Mouse (Mus musculus) forebrain, embryonic 12.5 days (tissue): ENCODE data around the gene Gmppb. TPM values are rescaled to one million over a fixed set of nuclear protein-coding genes. Genes with fewer than 3 reads are reported as not detected.
A peak's percentile ranks its signal among the peaks of the same experiment; 100 is the strongest.
"Not testable (repeated sequence)": the region's sequence is repeated elsewhere in the genome, so short reads cannot be mapped to it uniquely, and the experiment has no call there.

ENCODE experiments used
- ATAC-seq: fragments of 200-750 bp; cut with Nextera tagmentation; 2 replicates; pipeline ENCODE4 v1.8.0; 2017; ENCODE audit warnings: moderate TSS enrichment; ENCODE audit not compliant: low FRiP score
- H3K27ac ChIP-seq: fragments of 300-500 bp; sonication (generic); 2 replicates; pipeline ENCODE4 v1.5.1; 2016; ENCODE audit warnings: mild to moderate bottlenecking
- H3K27me3 ChIP-seq: fragments of 300-500 bp; sonication (generic); 2 replicates; pipeline ENCODE4 v1.6.1; 2016; ENCODE audit warnings: mild to moderate bottlenecking
- H3K36me3 ChIP-seq: fragments of 300-500 bp; sonication (generic); replicated peaks from 2 replicates; pipeline ENCODE4 v1.6.1; 2016; ENCODE audit warnings: mild to moderate bottlenecking
- H3K4me1 ChIP-seq: fragments of 300-500 bp; sonication (generic); 2 replicates; pipeline ENCODE4 v1.6.1; 2016
- H3K4me2 ChIP-seq: fragments of 300-500 bp; sonication (generic); 2 replicates; pipeline ENCODE4 v1.6.1; 2016; ENCODE audit warnings: mild to moderate bottlenecking, moderate library complexity
- H3K4me3 ChIP-seq: fragments of 300-500 bp; sonication (generic); replicated peaks from 2 replicates; pipeline ENCODE4 v1.5.1; 2016; ENCODE audit warnings: mild to moderate bottlenecking
- H3K9ac ChIP-seq: fragments of 300-500 bp; sonication (generic); 2 replicates; pipeline ENCODE4 v1.6.1; 2016; ENCODE audit warnings: mild to moderate bottlenecking
- H3K9me3 ChIP-seq: fragments of 300-500 bp; sonication (generic); 2 replicates; pipeline ENCODE4 v1.6.1; 2016
- WGBS: fragments of 180-500 bp; shearing (Covaris S2); methylation state at CpG from one replicate; pipeline ENCODE4 v1.1.7; 2016; 5-methylcytosine and 5-hydroxymethylcytosine counted together
- polyA plus RNA-seq: library from polyadenylated mRNA; unstranded; fragments of >200 nt; fragmentation: Nextera tagmentation; extraction: Ambion mirVana; gene quantifications from 2 replicates; pipeline ENCODE4 v1.2.1, GENCODE M21; 2016

The Gmppb gene
- 18.2 and 19.3 TPM in 2 replicates for polyA plus RNA-seq

DNA sequence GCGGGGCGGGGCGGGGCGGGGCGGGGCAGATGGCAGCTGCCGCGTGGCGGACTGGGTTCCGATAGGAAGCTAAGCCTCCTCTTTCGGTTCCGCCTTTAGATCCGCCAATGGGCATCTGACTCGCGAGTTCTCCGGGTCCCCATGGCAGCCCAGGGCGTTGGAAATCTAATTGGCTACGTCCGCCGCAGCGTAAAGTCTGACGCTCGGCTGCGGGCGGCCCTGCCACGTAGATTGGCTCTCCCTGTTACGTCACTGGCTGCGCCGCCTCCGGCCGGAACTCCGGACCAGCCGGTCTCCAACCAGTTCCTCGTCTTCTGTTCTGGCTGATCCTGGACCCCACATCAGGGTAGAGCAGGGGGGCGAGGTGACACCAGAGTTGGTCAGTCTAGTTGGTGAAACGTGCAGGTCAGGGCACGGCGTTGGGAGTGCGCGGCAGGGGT lies at the start of gene Gmppb:
Gene Gmppb, plus strand, starts transcription at position 227 of the 440 bp plus-strand sequence.
- Histone ChIP-seq H3K4me2 (peak within 1 kb of the TSS; percentile 91), H3K9me3 (no peaks in the 10 kb centered on the region), H3K4me3 (peak within 1 kb of the TSS; percentile 64), H3K36me3 (peaks cover 62% of the 10 kb centered on the region), H3K4me1 (peaks cover 35% of the 10 kb centered on the region), H3K27ac (peak within 1 kb of the TSS; percentile 43; the same call in 1 of the 2 replicates), H3K27me3 (no peaks in the 10 kb centered on the region), H3K9ac (peak within 1 kb of the TSS; percentile 64)
- peak; percentile 94 for ATAC-seq
- WGBS: under 1% methylated on average over 35 of the region's 39 CpGs

DNA sequence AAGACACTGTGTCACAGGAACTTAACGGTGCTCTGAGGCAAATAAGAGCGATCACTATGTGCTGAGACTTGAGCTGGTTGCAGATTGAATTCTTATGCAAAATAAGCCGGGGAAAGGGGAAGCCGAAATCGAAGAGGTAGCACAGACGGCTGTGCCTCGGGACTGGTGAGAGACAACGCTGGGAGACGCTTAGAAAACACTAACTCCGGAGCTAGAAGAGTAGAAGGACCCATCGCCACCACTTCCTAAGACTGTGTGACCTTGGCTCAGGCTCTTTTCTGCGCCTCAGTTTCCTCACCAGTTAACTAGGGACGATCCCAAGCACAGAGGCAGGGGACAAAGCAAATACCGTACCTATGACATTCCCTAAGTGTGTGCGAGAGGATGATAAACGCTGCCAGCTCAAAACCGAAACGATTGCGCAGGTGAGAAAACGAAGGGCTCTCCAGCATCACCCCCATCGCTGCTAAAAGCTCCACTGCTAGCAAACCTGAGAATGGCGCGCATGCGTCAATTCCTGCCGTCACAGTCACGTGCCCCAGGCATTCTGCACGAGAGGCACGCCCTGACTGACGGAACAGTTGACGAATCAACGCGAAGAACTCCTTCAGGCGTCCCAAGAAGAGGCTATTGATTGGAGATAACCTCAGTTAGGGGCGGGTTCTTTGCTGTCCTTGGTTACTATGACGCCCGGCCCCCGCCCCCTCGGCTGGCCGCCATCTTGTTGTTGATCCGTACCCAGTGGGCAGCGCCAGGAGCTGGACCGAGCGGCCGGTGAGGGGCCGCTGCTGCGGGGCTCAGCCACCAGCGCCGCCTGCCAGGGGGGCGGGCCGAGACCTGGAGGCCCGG lies 46.9 kb upstream of the Gmppb start, which contains the start of gene Ip6k1:
Gene Ip6k1, plus strand, starts transcription at position 580 of the 849 bp plus-strand sequence.
- Histone ChIP-seq H3K9me3 (no peaks in the 10 kb centered on the region), H3K36me3 (no peaks in the 10 kb centered on the region), H3K4me1 (peaks cover 31% of the 10 kb centered on the region), H3K27ac (peak within 1 kb of the TSS; percentile 95), H3K27me3 (0 out of 2 replicates have a peak, but pooled peaks cover 4% of the 10 kb centered on the region), H3K4me3 (peak within 1 kb of the TSS; percentile 99), H3K4me2 (peak within 1 kb of the TSS; percentile 82), H3K9ac (peak within 1 kb of the TSS; percentile 93)
- peak; percentile 100 for ATAC-seq
- under 1% methylated on average over 51 of the region's 51 CpGs for WGBS

DNA sequence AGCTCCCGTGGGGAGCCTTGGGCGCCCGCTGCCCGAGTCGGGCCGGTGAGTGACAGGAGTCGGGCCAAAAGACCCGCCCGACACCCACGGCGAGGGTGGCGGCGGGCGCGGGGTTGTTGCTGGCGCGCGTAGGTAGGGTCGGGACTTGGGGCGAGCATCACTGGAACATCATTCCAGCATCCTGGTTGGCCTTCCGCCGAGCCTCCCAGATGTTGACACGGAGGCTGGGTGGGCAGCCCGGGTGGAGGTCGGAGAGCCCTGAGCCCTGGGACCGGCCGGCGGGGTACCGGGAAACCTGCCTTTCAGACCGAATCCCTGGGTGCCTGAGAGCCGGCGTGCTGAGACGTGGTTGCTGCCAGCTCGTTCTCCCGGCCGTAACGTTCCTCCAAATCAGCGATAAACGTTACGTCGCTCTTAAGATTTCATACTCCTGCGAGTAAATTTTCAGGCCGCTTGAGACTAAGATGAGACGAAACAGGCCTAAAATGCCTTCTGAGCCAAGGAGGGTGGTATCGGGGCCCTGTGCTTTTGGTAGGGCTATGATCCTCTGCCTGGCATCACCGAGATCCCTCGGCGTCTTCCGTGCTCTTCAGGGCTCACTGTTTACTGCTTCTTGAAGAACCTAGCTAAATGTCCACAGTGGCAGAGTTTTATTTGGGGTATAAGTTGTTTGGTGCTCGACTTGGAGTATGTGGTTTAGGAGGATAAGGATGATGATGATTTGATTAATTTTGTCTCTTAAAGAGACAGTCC lies 46.1 kb upstream of the Gmppb start:
- peak overlapping the region; percentile 95 for H3K27ac ChIP-seq
- H3K27me3 ChIP-seq: 0 out of 2 replicates have a peak, but pooled peaks cover 4% of the 10 kb centered on the region
- no peak; the same call in 1 of the 2 replicates for ATAC-seq
- H3K9me3 ChIP-seq: no peaks in the 10 kb centered on the region
- WGBS: under 1% methylated on average over 50 of the region's 50 CpGs
- H3K9ac ChIP-seq: peak overlapping the region; percentile 93
- H3K4me3 ChIP-seq: peak overlapping the region; percentile 99
- H3K4me2 ChIP-seq: peak overlapping the region; percentile 75
- no peaks in the 10 kb centered on the region for H3K36me3 ChIP-seq
- H3K4me1 ChIP-seq: peaks cover 31% of the 10 kb centered on the region

DNA sequence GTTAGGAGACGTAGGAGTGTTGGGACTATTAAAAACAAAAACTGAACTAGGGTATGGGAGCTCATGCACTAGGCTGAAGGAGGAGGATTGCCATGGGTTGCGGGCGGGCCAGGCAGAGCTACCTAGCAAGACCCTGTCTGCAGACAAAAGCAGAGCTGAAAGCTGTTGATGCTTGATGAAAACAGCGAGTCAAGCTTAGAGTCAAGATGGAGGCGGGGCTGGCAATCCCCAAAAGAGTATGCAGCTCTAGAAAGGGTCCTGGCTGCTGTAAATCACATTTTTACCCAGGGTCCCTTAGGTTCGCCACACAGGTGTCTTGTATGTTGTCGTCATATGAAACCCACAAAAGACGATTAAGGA lies 45.5 kb upstream of the Gmppb start:
- ATAC-seq: no peak
- Histone ChIP-seq H3K9ac (peak overlapping the region; percentile 93), H3K4me2 (peak overlapping the region; percentile 75), H3K27ac (peak overlapping the region; percentile 95; the same call in 1 of the 2 replicates), H3K4me3 (peak overlapping the region; percentile 99), H3K9me3 (no peaks in the 10 kb centered on the region), H3K27me3 (0 out of 2 replicates have a peak, but pooled peaks cover 4% of the 10 kb centered on the region), H3K4me1 (peaks cover 31% of the 10 kb centered on the region), H3K36me3 (0 out of 2 replicates have a peak, but pooled peaks cover 3% of the 10 kb centered on the region)
- 18% methylated on average over 8 of the region's 8 CpGs for WGBS

DNA sequence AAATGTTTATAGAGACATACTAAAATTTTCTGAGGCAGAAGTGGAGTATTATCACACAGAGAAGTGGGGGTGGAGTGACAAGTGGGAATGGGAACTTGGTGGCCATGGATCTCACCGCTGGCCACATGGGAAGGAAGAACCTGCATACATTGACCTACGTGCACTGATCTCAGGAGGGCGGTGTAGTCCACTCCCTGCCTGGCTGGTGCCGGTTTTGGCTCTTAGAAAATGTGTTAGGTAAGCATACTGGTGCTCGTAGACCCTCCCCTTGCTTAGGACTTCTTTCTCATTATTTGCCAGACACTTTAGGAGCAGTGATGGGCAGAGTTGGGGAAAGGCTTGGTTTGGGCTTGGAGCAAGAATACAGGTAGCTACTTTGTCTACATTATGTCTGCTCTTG lies 41.0 kb upstream of the Gmppb start:
- WGBS: 97% methylated on average over 5 of the region's 5 CpGs
- no peak for ATAC-seq
- no peak overlapping the region for H3K4me3 ChIP-seq

DNA sequence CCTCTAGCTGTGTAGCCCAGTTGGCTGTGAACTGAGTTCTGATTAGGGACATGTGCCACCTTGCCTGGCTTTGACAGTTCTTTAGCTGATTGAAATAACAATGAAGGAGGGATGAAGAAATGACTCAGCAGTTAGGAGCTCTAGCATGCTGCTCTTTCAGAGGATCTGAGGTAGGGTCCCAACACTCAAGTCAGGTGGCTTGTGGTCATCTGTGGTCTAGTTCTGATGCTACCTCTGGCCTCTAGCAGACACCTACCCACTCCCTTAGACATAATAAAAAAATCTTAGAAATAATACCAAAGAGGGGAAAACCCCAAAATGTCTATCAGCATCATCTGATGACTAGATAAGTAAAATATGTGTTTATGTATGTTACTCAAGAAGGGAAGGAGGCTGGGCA lies 38.7 kb upstream of the Gmppb start:
- Histone ChIP-seq H3K4me2 (no peak overlapping the region), H3K36me3 (peaks cover 13% of the 10 kb centered on the region), H3K9ac (no peak overlapping the region), H3K4me3 (no peak overlapping the region), H3K4me1 (0 out of 2 replicates have a peak, but pooled peaks cover 4% of the 10 kb centered on the region), H3K9me3 (no peaks in the 10 kb centered on the region), H3K27me3 (no peaks in the 10 kb centered on the region), H3K27ac (no peak overlapping the region)
- ATAC-seq: no peak

More for the DNA sequence above, 41.0 kb upstream of the Gmppb start:
- peaks cover 24% of the 10 kb centered on the region for H3K4me1 ChIP-seq
- no peaks in the 10 kb centered on the region for H3K27me3 ChIP-seq
- no peak overlapping the region for H3K27ac ChIP-seq
- H3K36me3 ChIP-seq: peaks cover 12% of the 10 kb centered on the region
- no peaks in the 10 kb centered on the region for H3K9me3 ChIP-seq
- no peak overlapping the region for H3K4me2 ChIP-seq
- H3K9ac ChIP-seq: no peak overlapping the region

DNA sequence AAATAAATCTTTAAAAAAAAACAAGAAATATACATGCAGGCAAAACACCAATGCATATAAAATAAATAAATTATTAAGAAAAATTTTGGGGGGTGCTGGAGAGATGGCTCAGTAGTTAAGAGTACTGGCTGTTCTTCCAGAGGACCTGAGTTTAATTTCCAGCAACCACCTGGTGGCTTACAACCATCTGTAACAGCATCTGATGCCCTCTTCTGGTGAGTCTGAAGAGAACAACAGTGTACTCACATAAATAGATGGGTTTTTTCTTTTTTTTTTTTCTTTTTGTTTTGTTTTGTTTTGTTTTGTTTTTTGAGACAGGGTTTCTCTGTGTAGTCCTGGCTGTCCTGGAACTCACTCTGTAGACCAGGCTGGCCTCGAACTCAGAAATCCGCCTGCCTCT lies 35.5 kb upstream of the Gmppb start:
- not testable (repeated sequence) for H3K4me3 ChIP-seq, H3K9ac ChIP-seq, H3K27ac ChIP-seq, H3K36me3 ChIP-seq, H3K4me1 ChIP-seq, H3K4me2 ChIP-seq, H3K9me3 ChIP-seq, ATAC-seq, H3K27me3 ChIP-seq
- WGBS: 96% methylated on average over 2 of the region's 2 CpGs

DNA sequence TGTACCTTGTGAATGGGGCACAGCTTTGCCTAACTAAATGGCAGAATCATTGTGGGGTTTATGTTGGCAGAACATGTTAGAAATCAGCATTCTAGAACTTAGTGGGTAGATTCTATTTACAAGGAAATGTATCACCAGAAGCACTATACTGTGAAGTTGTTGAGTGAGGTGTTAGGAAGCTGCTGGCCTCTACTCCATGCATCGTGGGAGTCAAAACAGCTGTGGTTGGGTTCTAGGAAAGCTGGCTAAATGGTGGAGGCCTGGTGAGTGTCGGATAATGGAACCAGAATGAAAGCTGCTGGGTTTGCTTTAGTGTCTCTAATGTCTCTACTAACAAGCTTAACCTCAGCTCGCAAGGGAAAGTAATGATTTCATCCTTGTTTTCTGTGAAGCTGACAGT lies 31.9 kb upstream of the Gmppb start:
- no peak for ATAC-seq
- peaks cover 10% of the 10 kb centered on the region for H3K36me3 ChIP-seq
- H3K4me1 ChIP-seq: no peaks in the 10 kb centered on the region
- H3K9me3 ChIP-seq: no peaks in the 10 kb centered on the region
- H3K4me3 ChIP-seq: no peak overlapping the region
- H3K27ac ChIP-seq: no peak overlapping the region
- WGBS: 86% methylated on average over 3 of the region's 3 CpGs
- H3K27me3 ChIP-seq: no peaks in the 10 kb centered on the region
- no peak overlapping the region for H3K4me2 ChIP-seq
- no peak overlapping the region for H3K9ac ChIP-seq

DNA sequence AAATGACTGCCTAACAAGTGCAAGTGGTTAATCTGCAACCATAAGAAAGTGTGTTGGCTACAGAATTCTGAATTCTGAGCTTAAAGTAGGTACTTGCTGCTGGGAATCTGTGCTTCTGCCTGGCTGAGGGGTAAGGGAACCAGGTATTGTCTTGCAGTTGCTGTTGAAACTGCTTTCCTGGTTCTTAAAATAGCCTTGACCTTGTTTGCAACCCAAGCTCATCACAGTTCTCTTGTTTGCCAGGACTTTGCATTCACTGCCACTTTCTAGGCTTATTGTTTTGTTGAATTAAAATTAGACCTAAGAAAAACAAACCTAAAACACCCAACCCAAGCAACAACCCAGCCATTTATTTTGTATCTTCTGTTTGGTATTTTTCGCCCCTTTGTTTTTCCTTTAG lies 28.3 kb upstream of the Gmppb start:
- no peaks in the 10 kb centered on the region for H3K4me1 ChIP-seq
- H3K4me2 ChIP-seq: no peak overlapping the region
- WGBS: 91% methylated on average over 1 of the region's 1 CpGs
- H3K9ac ChIP-seq: no peak overlapping the region
- H3K36me3 ChIP-seq: peaks cover 13% of the 10 kb centered on the region
- ATAC-seq: no peak
- no peaks in the 10 kb centered on the region for H3K27me3 ChIP-seq
- H3K9me3 ChIP-seq: no peaks in the 10 kb centered on the region
- no peak overlapping the region for H3K27ac ChIP-seq
- no peak overlapping the region for H3K4me3 ChIP-seq

DNA sequence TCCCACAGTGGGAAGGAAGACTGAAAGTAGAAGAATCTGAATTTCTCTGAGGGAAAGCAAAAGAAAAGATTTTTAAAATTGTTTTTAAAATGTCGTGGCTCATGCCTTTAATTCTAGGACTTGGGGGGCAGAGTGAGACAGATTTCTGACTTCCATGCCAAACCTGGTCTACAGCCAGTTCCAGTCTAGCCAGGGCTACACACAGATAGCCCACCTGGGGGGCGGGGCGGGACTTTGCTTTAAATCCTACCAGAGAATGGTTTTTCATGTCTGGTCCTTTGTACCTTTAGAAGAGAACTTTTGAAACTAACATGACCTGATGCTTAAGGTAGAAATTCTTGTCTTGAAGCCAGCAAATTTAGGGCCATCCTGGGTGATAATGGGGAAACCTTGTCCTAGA lies 25.8 kb upstream of the Gmppb start:
- H3K27ac ChIP-seq: no peak overlapping the region
- no peak overlapping the region for H3K4me2 ChIP-seq
- WGBS: 87% methylated on average over 3 of the region's 3 CpGs
- no peaks in the 10 kb centered on the region for H3K4me1 ChIP-seq
- no peak overlapping the region for H3K9ac ChIP-seq
- no peaks in the 10 kb centered on the region for H3K9me3 ChIP-seq
- ATAC-seq: no peak
- H3K4me3 ChIP-seq: no peak overlapping the region
- H3K36me3 ChIP-seq: peaks cover 30% of the 10 kb centered on the region
- H3K27me3 ChIP-seq: no peaks in the 10 kb centered on the region

DNA sequence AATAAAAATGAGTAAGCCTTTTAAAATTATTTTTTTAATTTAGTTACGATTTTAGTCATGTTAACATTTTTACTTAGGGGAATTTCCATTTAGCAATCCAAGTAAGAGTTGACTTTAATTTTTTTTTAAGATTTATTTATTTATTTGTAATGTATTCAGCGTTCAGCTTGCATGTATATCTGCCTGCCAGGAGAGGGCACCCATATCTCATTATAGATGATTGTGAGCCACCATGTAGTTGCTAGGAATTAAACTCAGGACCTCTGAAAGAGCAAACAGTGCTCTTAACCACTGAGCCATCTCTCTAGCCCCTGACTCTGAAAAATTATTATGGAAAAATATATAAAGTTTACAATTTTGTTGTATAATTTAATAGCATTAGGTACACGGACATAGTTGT lies 22.5 kb upstream of the Gmppb start:
- Histone ChIP-seq H3K4me1 (no peaks in the 10 kb centered on the region), H3K4me3 (no peak overlapping the region), H3K9ac (no peak overlapping the region), H3K4me2 (no peak overlapping the region), H3K36me3 (peaks cover 41% of the 10 kb centered on the region), H3K27me3 (no peaks in the 10 kb centered on the region), H3K27ac (no peak overlapping the region), H3K9me3 (no peaks in the 10 kb centered on the region)
- WGBS: 91% methylated on average over 3 of the region's 3 CpGs
- no peak for ATAC-seq

DNA sequence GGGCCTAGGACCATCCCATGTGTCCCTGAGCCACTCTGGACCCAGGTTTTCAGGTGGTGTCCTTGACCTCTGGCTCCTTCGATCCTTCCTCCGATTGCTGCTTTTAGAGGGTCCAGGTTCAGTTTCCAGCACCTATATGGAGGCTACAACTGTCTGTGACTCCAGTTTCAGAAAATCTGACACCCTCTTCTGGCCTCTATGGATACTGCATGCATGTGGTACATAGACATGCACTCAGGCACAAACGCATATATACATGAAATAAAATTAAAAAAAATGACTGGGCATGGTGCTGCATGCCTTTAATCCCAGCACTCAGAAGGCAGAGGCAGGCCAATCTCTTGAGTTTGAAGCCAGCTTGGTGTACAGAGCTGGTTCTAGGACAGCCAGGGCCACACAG lies 21.2 kb upstream of the Gmppb start:
- Histone ChIP-seq H3K9ac (no peak overlapping the region), H3K4me2 (no peak overlapping the region), H3K4me1 (no peaks in the 10 kb centered on the region), H3K36me3 (peaks cover 51% of the 10 kb centered on the region), H3K27ac (no peak overlapping the region), H3K9me3 (no peaks in the 10 kb centered on the region), H3K27me3 (no peaks in the 10 kb centered on the region), H3K4me3 (no peak overlapping the region)
- 95% methylated on average over 3 of the region's 3 CpGs for WGBS
- ATAC-seq: no peak
